Mouse (Mus musculus): ENCODE measurements at regions not wholly inside any gene's neighbourhood (a gene's known extent, or its start where the extent isn't known, plus 50 kb on each side); places are given as distances from the start of the nearest gene placed in this dataset.

DNA sequence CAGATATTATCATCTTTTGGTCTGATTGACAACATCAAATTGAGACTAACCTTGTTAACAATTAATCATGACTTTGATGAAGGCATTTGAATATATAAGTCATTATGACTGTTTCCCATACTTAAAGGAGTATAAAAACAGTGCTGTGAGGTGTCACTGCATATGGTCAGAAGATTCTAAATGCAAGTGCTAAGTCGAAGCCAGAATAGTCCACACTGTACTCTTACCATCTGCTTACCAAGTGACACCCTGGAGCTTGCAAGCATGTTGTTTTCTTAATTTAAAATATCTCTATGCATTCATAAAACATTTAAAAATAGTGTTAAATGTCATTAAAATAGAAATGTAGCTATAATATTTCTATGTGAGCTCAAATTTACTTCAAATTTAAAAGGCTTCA lies 63.9 kb downstream of the Gm21834 start:
- peak; percentile 11 to 29 for DNase-seq (ENCODE audit: low spot score in 2 of 2)
- intact Hi-C loops (cut with DNase I): no loop called here

Measured in left cerebral cortex, postnatal 14 days (tissue).